Mouse (Mus musculus): ENCODE results near the gene Nek7.

- no peak for TF ChIP-seq CTCF (IDR thresholded peaks at IDR 0.05; ENCODE audit: extremely low read depth, insufficient read depth, low read length)
- no peak for TF ChIP-seq POLR2A (IDR thresholded peaks at IDR 0.05; ENCODE audit: extremely low read depth, insufficient read depth, low read length)
Measured at GRCm38 (mm10) chr1:138510566-138510965, 109.4 kb downstream of the Nek7 start.

Measured in cortical plate, adult 2 months (tissue).